Mouse (Mus musculus): ENCODE results near the gene Mrc1.

Gene Mrc1

GRCm38 (mm10) chr2:14237723-14238122 is 8.5 kb downstream of the Mrc1 start:
- in situ Hi-C loops (cut with MboI; ENCODE audit: unreplicated experiment in 2 of 2): loop anchor here in 1 of 2 experiments (25.0 kb wide), 1 partner anchor 825 kb away; no protein-coding TSS in a partner anchor

- in situ Hi-C loops (cut with MboI; ENCODE audit: unreplicated experiment in 2 of 2): loop anchor here in 1 of 2 experiments (25.0 kb wide), 1 partner anchor 827 kb away; no protein-coding TSS in a partner anchor
These were observed 10.0 kb downstream of the Mrc1 start for GRCm38 (mm10) chr2:14239151-14239550.

- in situ Hi-C loops (cut with MboI; ENCODE audit: unreplicated experiment in 2 of 2): loop anchor here (10.0 to 25.0 kb wide), 2 partner anchors 51 to 832 kb away; no protein-coding TSS in a partner anchor
These were observed 15.0 kb downstream of the Mrc1 start for GRCm38 (mm10) chr2:14244157-14244556.

DNA sequence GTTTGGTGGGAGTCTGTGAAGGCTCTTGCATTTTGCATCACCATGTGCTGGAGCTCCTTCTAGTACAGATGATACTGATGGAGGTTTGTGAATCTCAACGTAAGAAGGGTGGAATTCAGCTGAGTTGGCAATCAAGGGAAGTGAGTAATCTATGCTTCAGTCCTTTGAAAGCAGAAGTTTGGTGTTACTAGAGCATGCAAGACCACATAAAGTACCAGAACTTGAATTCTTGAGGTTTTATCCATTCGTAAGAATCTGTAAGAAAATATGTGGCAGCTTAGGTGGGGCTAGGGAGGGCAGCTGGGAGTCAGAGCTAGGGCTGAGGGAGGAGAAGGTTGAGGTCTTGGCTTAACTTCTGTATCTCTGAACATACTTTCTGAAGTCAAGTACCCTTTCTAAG is 15.5 kb downstream of the Mrc1 start:
- in situ Hi-C loops (cut with MboI; ENCODE audit: unreplicated experiment in 2 of 2): loop anchor here (10.0 to 25.0 kb wide), 2 partner anchors 50 to 832 kb away; no protein-coding TSS in a partner anchor

GRCm38 (mm10) chr2:14249839-14250564 is 20.8 kb downstream of the Mrc1 start:
- in situ Hi-C loops (cut with MboI; ENCODE audit: unreplicated experiment in 2 of 2): loop anchor here (5.0 to 25.0 kb wide), 6 partner anchors 42 to 838 kb away; partner anchors contain the start of gene Vim (in 1 of the 2)

- in situ Hi-C loops (cut with MboI; ENCODE audit: unreplicated experiment in 2 of 2): loop anchor here (5.0 to 25.0 kb wide), 4 partner anchors 40 to 690 kb away; partner anchors contain the start of gene Vim (in 1 of the 2)
These were observed 22.7 kb downstream of the Mrc1 start for GRCm38 (mm10) chr2:14251938-14252337.

GRCm38 (mm10) chr2:14258345-14258850 is 29.2 kb downstream of the Mrc1 start:
- in situ Hi-C loops (cut with MboI; ENCODE audit: unreplicated experiment in 2 of 2): loop anchor here in 1 of 2 experiments (25.0 kb wide), 2 partner anchors 496 to 696 kb away; partner anchors contain the start of gene Vim

GRCm38 (mm10) chr2:14262090-14262489 is 32.9 kb downstream of the Mrc1 start:
- in situ Hi-C loops (cut with MboI; ENCODE audit: unreplicated experiment in 2 of 2): loop anchor here in 1 of 2 experiments (25.0 kb wide), 2 partner anchors 500 to 700 kb away; partner anchors contain the start of gene Vim

- in situ Hi-C loops (cut with MboI; ENCODE audit: unreplicated experiment in 2 of 2): loop anchor here in 1 of 2 experiments (25.0 kb wide), 2 partner anchors 507 to 707 kb away; partner anchors contain the start of gene Vim
These were observed 40.0 kb downstream of the Mrc1 start for GRCm38 (mm10) chr2:14269160-14269559.

- in situ Hi-C loops (cut with MboI; ENCODE audit: unreplicated experiment in 2 of 2): loop anchor here in 1 of 2 experiments (25.0 kb wide), 2 partner anchors 510 to 710 kb away; partner anchors contain the start of gene Vim
These were observed 42.9 kb downstream of the Mrc1 start for GRCm38 (mm10) chr2:14272088-14272487.

DNA sequence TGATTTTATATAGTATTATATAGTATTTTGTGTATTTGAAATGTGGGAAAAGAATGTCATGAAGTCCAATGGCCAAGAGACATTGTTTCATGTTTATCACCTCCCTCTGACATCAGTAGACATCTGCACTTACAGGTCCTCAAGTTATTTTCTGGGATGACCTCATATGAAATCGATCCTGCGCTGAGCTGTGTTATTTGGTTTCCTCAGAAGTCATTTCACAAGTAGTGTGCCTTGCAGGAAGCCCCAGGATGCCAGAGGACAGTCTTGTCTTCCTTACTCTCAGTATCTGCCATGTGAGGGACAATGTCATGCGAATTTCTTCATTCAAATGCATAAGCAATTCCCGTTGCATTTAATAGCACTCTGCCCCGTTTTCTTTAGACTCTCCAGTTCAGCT is 46.6 kb downstream of the Mrc1 start:
- in situ Hi-C loops (cut with MboI; ENCODE audit: unreplicated experiment in 2 of 2): loop anchor here in 1 of 2 experiments (25.0 kb wide), 1 partner anchor 762 kb away; the partner anchor contains the start of gene Arl5b

GRCm38 (mm10) chr2:14279256-14279655 is 50.1 kb downstream of the Mrc1 start:
- in situ Hi-C loops (cut with MboI; ENCODE audit: unreplicated experiment in 2 of 2): loop anchor here in 1 of 2 experiments (25.0 kb wide), 1 partner anchor 758 kb away; the partner anchor contains the start of gene Arl5b

- in situ Hi-C loops (cut with MboI; ENCODE audit: unreplicated experiment in 2 of 2): loop anchor here in 1 of 2 experiments (25.0 kb wide), 1 partner anchor 758 kb away; the partner anchor contains the start of gene Arl5b
These were observed 50.6 kb downstream of the Mrc1 start for GRCm38 (mm10) chr2:14279795-14280194.

- in situ Hi-C loops (cut with MboI; ENCODE audit: unreplicated experiment in 2 of 2): loop anchor here (10.0 to 25.0 kb wide), 3 partner anchors 51 to 1021 kb away; partner anchors contain the start of genes Arl5b (in 1 of the 2) and Rsu1 (in 1 of the 2)
These were observed 66.1 kb downstream of the Mrc1 start for GRCm38 (mm10) chr2:14295334-14295733.

GRCm38 (mm10) chr2:14312505-14313380 is 83.6 kb downstream of the Mrc1 start:
- in situ Hi-C loops (cut with MboI; ENCODE audit: unreplicated experiment in 2 of 2): loop anchor here (10.0 to 25.0 kb wide), 5 partner anchors 372 to 1850 kb away; partner anchors contain the start of gene Arl5b (in 1 of the 2)

DNA sequence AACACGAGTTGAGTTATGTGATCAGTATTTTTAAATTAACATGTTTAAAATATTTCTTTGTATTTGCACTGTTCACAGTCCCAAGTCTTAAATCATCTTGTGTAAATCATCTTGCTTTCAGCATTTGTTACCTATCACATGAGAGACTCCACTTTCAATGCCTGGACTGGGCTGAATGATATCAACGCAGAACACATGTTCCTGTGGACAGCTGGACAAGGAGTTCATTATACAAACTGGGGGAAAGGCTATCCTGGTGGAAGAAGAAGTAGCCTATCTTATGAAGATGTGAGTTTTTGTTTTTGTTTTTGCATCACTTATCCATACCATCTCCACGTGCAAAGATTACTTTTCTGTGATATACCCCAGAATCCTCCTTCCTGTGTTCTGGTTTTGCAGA is 85.9 kb downstream of the Mrc1 start:
- in situ Hi-C loops (cut with MboI; ENCODE audit: unreplicated experiment in 2 of 2): loop anchor here (10.0 to 25.0 kb wide), 5 partner anchors 370 to 1853 kb away; partner anchors contain the start of gene Arl5b (in 1 of the 2)

DNA sequence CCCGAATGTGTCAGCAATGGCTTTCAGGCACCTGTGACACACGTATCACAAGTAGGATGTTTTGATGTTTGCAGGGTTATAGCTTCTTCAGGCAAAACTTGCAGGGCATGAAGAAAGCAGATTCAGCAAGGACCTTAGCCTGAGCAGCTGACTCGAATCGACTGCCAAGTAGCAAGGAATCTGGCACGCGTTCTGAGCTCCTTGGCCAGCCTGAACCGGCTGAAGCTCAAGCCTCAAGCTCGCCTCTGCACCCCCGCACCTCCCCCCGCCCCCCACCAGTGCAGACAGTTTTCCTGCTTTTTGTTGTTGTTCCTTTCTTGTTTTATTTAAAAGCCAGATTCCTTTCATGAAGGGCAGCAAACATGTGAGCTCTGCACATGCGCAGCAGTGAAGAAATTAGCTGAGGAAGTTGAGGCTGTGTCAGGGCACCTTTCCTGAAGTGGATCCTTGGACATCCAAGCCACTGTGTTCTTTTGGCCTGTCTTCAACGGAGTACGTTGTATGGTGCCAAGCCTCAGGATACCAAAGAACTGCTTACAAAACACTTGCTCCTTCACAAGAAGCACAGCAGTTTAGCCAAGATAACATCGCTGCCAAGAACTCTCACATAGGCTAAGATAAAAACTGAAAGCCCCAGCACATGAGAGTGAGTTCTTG is 112.6 kb downstream of the Mrc1 start:
- in situ Hi-C loops (cut with MboI; ENCODE audit: unreplicated experiment in 2 of 2): no loop called here

GRCm38 (mm10) chr2:14342309-14342839 is 113.2 kb downstream of the Mrc1 start:
- in situ Hi-C loops (cut with MboI; ENCODE audit: unreplicated experiment in 2 of 2): no loop called here

Measured in v-Abl transformed pro-B cells (cell line).